Comparison of ENCODE assay signal across 30 mouse cellular contexts in genomic region chr10:23672296-23672695, GRCm38 (mm10).
DNase-seq lines count a peak whose midpoint lies in the region; ATAC-seq and TF ChIP-seq lines count a peak whose summit lies in the region.
"Had no signal": no experiment of that assay in that cellular context is flagged by ENCODE, and none has a peak within 500 bp of the region (broad histone marks: within the 10 kb centered on the region; RNA-seq: fewer than 3 reads in every experiment).

No protein-coding gene starts in this region.

- 78% methylated on average over 4 of the region's 4 CpGs for WGBS in heart, adult 2 months
- 30% methylated on average over 4 of the region's 4 CpGs for WGBS in embryonic facial prominence, embryonic 14.5 days
- 73% methylated on average over 4 of the region's 4 CpGs for WGBS in forebrain, embryonic 10.5 days

- H3K9ac ChIP-seq in heart, adult 2 months (ENCODE audit: low read depth, low read length), result no peak overlapping the region
- no peak overlapping the region for H3K9ac ChIP-seq in embryonic facial prominence, embryonic 14.5 days (ENCODE audit: low read depth, low read length)
- H3K9ac ChIP-seq: embryonic facial prominence, embryonic 13.5 days; forebrain, embryonic 12.5 days; forebrain, embryonic 15.5 days; heart, embryonic 12.5 days; heart, embryonic 15.5 days; hindbrain, embryonic 13.5 days had no signal

- no peak overlapping the region for H3K27ac ChIP-seq in heart, adult 2 months
- no peak overlapping the region for H3K27ac ChIP-seq in embryonic facial prominence, embryonic 14.5 days (replicated peaks; ENCODE audit: low read depth, low read length)
- H3K27ac ChIP-seq in forebrain, embryonic 10.5 days, result no peak overlapping the region
- H3K27ac ChIP-seq: embryonic facial prominence, embryonic 13.5 days; forebrain, embryonic 12.5 days; forebrain, embryonic 15.5 days; heart, embryonic 15.5 days; hindbrain, embryonic 10.5 days; hindbrain, embryonic 13.5 days had no signal

- H3K4me1 ChIP-seq in heart, adult 2 months (ENCODE audit: control insufficient read depth, insufficient read depth, low read length), result no peaks in the 10 kb centered on the region
- H3K4me1 ChIP-seq in embryonic facial prominence, embryonic 14.5 days (ENCODE audit: control insufficient read depth, insufficient read depth, low read length), result peaks cover 21% of the 10 kb centered on the region
- peaks cover 38% of the 10 kb centered on the region for H3K4me1 ChIP-seq in forebrain, embryonic 10.5 days

- H3K27me3 ChIP-seq in heart, adult 2 months (ENCODE audit: control insufficient read depth, insufficient read depth, low read length), result no peaks in the 10 kb centered on the region
- no peaks in the 10 kb centered on the region for H3K27me3 ChIP-seq in embryonic facial prominence, embryonic 14.5 days (replicated peaks; ENCODE audit: control insufficient read depth, insufficient read depth, low read length)
- no peaks in the 10 kb centered on the region for H3K27me3 ChIP-seq in forebrain, embryonic 10.5 days (ENCODE audit: poor library complexity, severe bottlenecking)
- H3K27me3 ChIP-seq: CH12.LX; embryonic facial prominence, embryonic 13.5 days; forebrain, embryonic 12.5 days; forebrain, embryonic 15.5 days; heart, embryonic 12.5 days; heart, embryonic 15.5 days; hindbrain, embryonic 13.5 days; Patski had no signal

- TF ChIP-seq CTCF in heart, adult 2 months (IDR thresholded peaks at IDR 0.05), result no peak

- intact Hi-C loops in heart, adult 2 months (cut with DNase I), result no loop called here

- no peaks in the 10 kb centered on the region for H3K79me2 ChIP-seq in heart, adult 2 months (replicated peaks; ENCODE audit: control insufficient read depth, insufficient read depth, low read length)

- H3K36me3 ChIP-seq in heart, adult 2 months (ENCODE audit: control insufficient read depth, insufficient read depth, low read length), result no peaks in the 10 kb centered on the region
- no peaks in the 10 kb centered on the region for H3K36me3 ChIP-seq in embryonic facial prominence, embryonic 14.5 days (ENCODE audit: control insufficient read depth, insufficient read depth, low read length)
- H3K36me3 ChIP-seq in forebrain, embryonic 10.5 days (replicated peaks), result no peaks in the 10 kb centered on the region
- H3K36me3 ChIP-seq: embryonic facial prominence, embryonic 13.5 days; forebrain, embryonic 12.5 days; forebrain, embryonic 15.5 days; G1E; heart, embryonic 12.5 days; heart, embryonic 15.5 days; hindbrain, embryonic 10.5 days; hindbrain, embryonic 13.5 days had no signal

- no peak for TF ChIP-seq POLR2A in heart, adult 2 months (IDR thresholded peaks at IDR 0.05; ENCODE audit: insufficient read depth, low read depth, low read length)

- TF ChIP-seq EP300 in heart, adult 2 months (IDR thresholded peaks at IDR 0.05; ENCODE audit: insufficient read depth, low read depth, low read length), result no peak

- DNase-seq in heart, adult 11 months, result peak; percentile 4
- DNase-seq in heart, adult 2 months, result no peak
- peak; percentile 51 for DNase-seq in embryo, embryonic 11 days
- DNase-seq in embryonic facial prominence, embryonic 14.5 days (ENCODE audit: low spot score), result peak; percentile 52
- no peak for DNase-seq in cerebellum, adult 9-10 months
- no peak for DNase-seq in forebrain, embryonic 10.5 days (ENCODE audit: extremely low spot score, low spot score)
- no peak for DNase-seq in c-Kit-positive CD71-positive TER-119-positive erythroid progenitor cells, embryonic 14.5 days (ENCODE audit: low spot score)
- DNase-seq: adrenal gland, postnatal 10 days; adrenal gland, postnatal 36 days; B cell, adult 2 months; cerebellum, adult 11 months; cerebellum, adult 2 months; cerebellum, postnatal 36 days; gastrocnemius, postnatal 10 days; gastrocnemius, postnatal 36 days; heart, postnatal 10 days; heart, postnatal 36 days; kidney, adult 2 months had no signal

- no peak overlapping the region for H3K4me3 ChIP-seq in heart, adult 2 months
- no peak overlapping the region for H3K4me3 ChIP-seq in embryonic facial prominence, embryonic 14.5 days (ENCODE audit: low read depth, low read length)
- no peak overlapping the region for H3K4me3 ChIP-seq in forebrain, embryonic 10.5 days
- H3K4me3 ChIP-seq: embryonic facial prominence, embryonic 13.5 days; forebrain, embryonic 12.5 days; forebrain, embryonic 15.5 days; heart, embryonic 12.5 days; heart, embryonic 15.5 days; hindbrain, embryonic 10.5 days; hindbrain, embryonic 13.5 days had no signal

- no peak overlapping the region for H3K4me2 ChIP-seq in embryonic facial prominence, embryonic 14.5 days (ENCODE audit: low read depth, low read length)
- H3K4me2 ChIP-seq: embryonic facial prominence, embryonic 13.5 days; forebrain, embryonic 12.5 days; forebrain, embryonic 15.5 days; heart, embryonic 12.5 days; heart, embryonic 15.5 days; hindbrain, embryonic 13.5 days had no signal

- no peak for ATAC-seq in embryonic facial prominence, embryonic 14.5 days (ENCODE audit: low read depth)
- ATAC-seq: forebrain, embryonic 15.5 days; hindbrain, embryonic 16.5 days; intestine, postnatal 0 days; Patski had no signal

- no peaks in the 10 kb centered on the region for H3K9me3 ChIP-seq in embryonic facial prominence, embryonic 14.5 days (ENCODE audit: control insufficient read depth, low read length)
- no peaks in the 10 kb centered on the region for H3K9me3 ChIP-seq in forebrain, embryonic 10.5 days
- H3K9me3 ChIP-seq: embryonic facial prominence, embryonic 13.5 days; forebrain, embryonic 12.5 days; forebrain, embryonic 15.5 days; G1E; heart, embryonic 12.5 days; heart, embryonic 15.5 days; hindbrain, embryonic 10.5 days; hindbrain, embryonic 13.5 days had no signal

Comparison
In these comparisons a context has a peak if more than half of its experiments do, and no peak if none do; other contexts are left out.
1. DNase-seq: peak in heart, adult 11 months (single experiment), embryo, embryonic 11 days (single experiment) and embryonic facial prominence, embryonic 14.5 days (single experiment); none in heart, adult 2 months (0 of 2), cerebellum, adult 9-10 months (single experiment), forebrain, embryonic 10.5 days (single experiment) and c-Kit-positive CD71-positive TER-119-positive erythroid progenitor cells, embryonic 14.5 days (single experiment).